Mouse (Mus musculus) intestine, embryonic 16.5 days (tissue): ENCODE results near the gene Katnb1. TPM values are rescaled to one million over a fixed set of nuclear protein-coding genes. Genes with fewer than 3 reads are reported as not detected.

Experiments used
- ATAC-seq: fragments of 200-750 bp; cut with Nextera tagmentation; 2 replicates; pipeline ENCODE4 v1.8.0; 2017; ENCODE audit warnings: moderate TSS enrichment, moderate library complexity
- H3K27ac ChIP-seq: fragments of 300-500 bp; sonication (generic); 2 replicates; pipeline ENCODE4 v1.5.1; 2014; ENCODE audit warnings: mild to moderate bottlenecking, low read length
- H3K27me3 ChIP-seq: fragments of 300-500 bp; sonication (generic); replicated peaks from 2 replicates; pipeline ENCODE4 v1.6.1; 2014; ENCODE audit warnings: low read length, control low read depth, mixed read lengths; ENCODE audit not compliant: control insufficient read depth, insufficient read depth
- H3K36me3 ChIP-seq: fragments of 300-500 bp; sonication (generic); 2 replicates; pipeline ENCODE4 v1.6.1; 2014; ENCODE audit warnings: low read length, control low read depth; ENCODE audit not compliant: control insufficient read depth, insufficient read depth
- H3K4me1 ChIP-seq: fragments of 300-500 bp; sonication (generic); 2 replicates; pipeline ENCODE4 v1.6.1; 2014; ENCODE audit warnings: low read length, control low read depth, mixed read lengths; ENCODE audit not compliant: control insufficient read depth, insufficient read depth
- H3K4me2 ChIP-seq: fragments of 300-500 bp; sonication (generic); 2 replicates; pipeline ENCODE4 v1.6.1; 2014; ENCODE audit warnings: low read depth, low read length, control low read depth
- H3K4me3 ChIP-seq: fragments of 300-500 bp; sonication (generic); 2 replicates; pipeline ENCODE4 v1.5.1; 2014; ENCODE audit warnings: mild to moderate bottlenecking, low read length
- H3K9ac ChIP-seq: fragments of 300-500 bp; sonication (generic); 2 replicates; pipeline ENCODE4 v1.6.1; 2014; ENCODE audit warnings: low read depth, low read length
- H3K9me3 ChIP-seq: fragments of 300-500 bp; sonication (generic); 2 replicates; pipeline ENCODE4 v1.6.1; 2016; ENCODE audit warnings: low read length, control low read depth; ENCODE audit not compliant: control insufficient read depth
- WGBS: fragments of 180-500 bp; shearing (Covaris S2); extraction: QIAGEN DNeasy Blood & Tissue Kit; methylation state at CpG from one replicate; pipeline ENCODE4 v1.1.7; 2014; 5-methylcytosine and 5-hydroxymethylcytosine counted together
- polyA plus RNA-seq: library from polyadenylated mRNA; unstranded; fragments of >200 nt; fragmentation: Nextera tagmentation; extraction: Ambion mirVana; gene quantifications from 2 replicates; pipeline ENCODE4 v1.2.1, GENCODE M21; 2015

Gene Katnb1
- polyA plus RNA-seq, 1 experiment from 2014 or later: 16.7 TPM

GRCm38 (mm10) chr8:95135242-95135641, 54.3 kb downstream of the Katnb1 start:
- no peaks in the 10 kb centered on the region for H3K9me3 ChIP-seq
- no peak overlapping the region for H3K4me3 ChIP-seq
- no peaks in the 10 kb centered on the region for H3K36me3 ChIP-seq
- ATAC-seq: no peak
- H3K9ac ChIP-seq: no peak overlapping the region
- no peak overlapping the region for H3K4me2 ChIP-seq
- H3K27ac ChIP-seq: no peak overlapping the region
- H3K4me1 ChIP-seq: peaks cover 30% of the 10 kb centered on the region
- 53% methylated on average over 3 of the region's 3 CpGs for WGBS
- no peaks in the 10 kb centered on the region for H3K27me3 ChIP-seq

- Histone ChIP-seq H3K27ac (no peak overlapping the region), H3K36me3 (no peaks in the 10 kb centered on the region), H3K9me3 (no peaks in the 10 kb centered on the region), H3K9ac (no peak overlapping the region), H3K4me1 (peaks cover 39% of the 10 kb centered on the region), H3K4me2 (no peak overlapping the region), H3K27me3 (no peaks in the 10 kb centered on the region), H3K4me3 (no peak overlapping the region)
- WGBS: 78% methylated on average over 3 of the region's 3 CpGs
- no peak for ATAC-seq
These were observed 55.2 kb downstream of the Katnb1 start for GRCm38 (mm10) chr8:95136218-95136617.

GRCm38 (mm10) chr8:95137201-95137600, 56.2 kb downstream of the Katnb1 start:
- H3K9ac ChIP-seq: 0 out of 2 replicates have a peak overlapping the region, but pooled peaks have one; percentile 11
- no peak; the same call in 1 of the 2 replicates for ATAC-seq
- H3K4me1 ChIP-seq: peaks cover 43% of the 10 kb centered on the region
- no peak overlapping the region for H3K27ac ChIP-seq
- no peaks in the 10 kb centered on the region for H3K36me3 ChIP-seq
- no peaks in the 10 kb centered on the region for H3K9me3 ChIP-seq
- H3K27me3 ChIP-seq: no peaks in the 10 kb centered on the region
- peak overlapping the region; percentile 40; the same call in 1 of the 2 replicates for H3K4me3 ChIP-seq
- WGBS: 47% methylated on average over 12 of the region's 12 CpGs
- H3K4me2 ChIP-seq: peak overlapping the region; percentile 57

DNA sequence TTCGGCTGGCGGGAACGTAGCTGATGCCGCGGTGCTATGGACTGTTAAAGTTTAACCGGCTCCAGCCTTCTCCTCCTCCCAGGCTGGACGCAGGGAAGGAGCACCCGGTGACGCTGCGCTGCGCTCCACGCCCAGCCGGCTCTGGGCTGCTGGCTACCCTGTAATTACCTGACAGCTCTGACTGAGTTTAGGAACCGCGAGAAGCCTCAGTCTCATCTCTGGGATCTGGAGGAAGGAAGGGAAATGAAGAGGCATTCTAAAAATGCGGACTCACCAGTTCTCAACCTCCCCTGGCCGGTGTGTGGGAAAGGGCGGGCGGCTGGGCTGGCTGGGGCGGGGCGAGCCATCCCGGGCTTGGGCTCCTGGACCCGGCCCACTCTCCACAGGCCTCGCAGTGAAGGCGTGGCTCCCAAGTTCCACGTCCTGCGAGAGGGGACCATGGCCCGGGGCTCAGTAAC, 56.7 kb downstream of the Katnb1 start:
- no peaks in the 10 kb centered on the region for H3K27me3 ChIP-seq
- peak overlapping the region; percentile 43 for H3K9ac ChIP-seq
- peak; percentile 77 for ATAC-seq
- WGBS: 3% methylated on average over 28 of the region's 28 CpGs
- peak overlapping the region; percentile 40 for H3K4me3 ChIP-seq
- H3K4me2 ChIP-seq: peak overlapping the region; percentile 57
- no peaks in the 10 kb centered on the region for H3K9me3 ChIP-seq
- peaks cover 46% of the 10 kb centered on the region for H3K4me1 ChIP-seq
- H3K27ac ChIP-seq: peak overlapping the region; percentile 39; the same call in 1 of the 2 replicates
- H3K36me3 ChIP-seq: no peaks in the 10 kb centered on the region

DNA sequence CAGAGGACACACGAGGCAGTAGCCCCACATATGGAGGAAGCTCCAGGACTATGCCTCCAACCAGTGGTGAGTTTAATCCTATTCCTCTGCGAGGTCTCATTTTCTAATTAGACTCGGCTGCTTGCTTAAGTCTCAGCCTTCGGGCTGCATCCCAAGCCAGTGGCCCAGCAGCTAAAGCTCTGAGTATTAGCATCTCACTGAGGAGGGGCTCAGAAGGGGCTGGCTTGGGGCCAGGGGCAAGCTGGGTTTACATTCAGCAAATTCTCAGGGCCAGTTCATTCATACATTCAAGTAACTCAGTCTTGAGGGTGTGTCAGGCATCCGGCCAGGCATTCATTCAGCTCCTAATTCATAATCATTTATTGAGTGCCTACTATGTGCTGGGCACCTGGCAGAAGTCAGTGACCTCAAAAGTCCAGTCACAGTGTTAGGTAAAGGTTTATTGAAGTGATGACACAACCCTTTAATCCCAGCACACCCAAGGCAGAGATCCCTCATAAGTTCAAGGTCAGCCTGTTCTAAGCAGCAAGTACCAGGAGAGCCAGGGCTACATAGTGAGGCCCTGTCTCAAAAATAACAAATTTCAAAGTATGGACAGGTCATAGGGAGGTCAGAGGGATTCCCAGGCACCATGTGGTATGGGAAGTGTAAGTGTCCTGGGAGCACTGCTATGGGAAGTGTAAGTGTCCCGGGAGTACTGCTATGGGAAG, 57.5 kb downstream of the Katnb1 start:
- peak overlapping the region; percentile 57 for H3K4me2 ChIP-seq
- H3K9ac ChIP-seq: peak overlapping the region; percentile 43; the same call in 1 of the 2 replicates
- no peaks in the 10 kb centered on the region for H3K36me3 ChIP-seq
- no peaks in the 10 kb centered on the region for H3K9me3 ChIP-seq
- H3K27ac ChIP-seq: peak overlapping the region; percentile 39; the same call in 1 of the 2 replicates
- peaks cover 54% of the 10 kb centered on the region for H3K4me1 ChIP-seq
- no peak; the same call in none of the 2 replicates for ATAC-seq
- 25% methylated on average over 6 of the region's 6 CpGs for WGBS
- H3K27me3 ChIP-seq: no peaks in the 10 kb centered on the region
- H3K4me3 ChIP-seq: peak overlapping the region; percentile 40

DNA sequence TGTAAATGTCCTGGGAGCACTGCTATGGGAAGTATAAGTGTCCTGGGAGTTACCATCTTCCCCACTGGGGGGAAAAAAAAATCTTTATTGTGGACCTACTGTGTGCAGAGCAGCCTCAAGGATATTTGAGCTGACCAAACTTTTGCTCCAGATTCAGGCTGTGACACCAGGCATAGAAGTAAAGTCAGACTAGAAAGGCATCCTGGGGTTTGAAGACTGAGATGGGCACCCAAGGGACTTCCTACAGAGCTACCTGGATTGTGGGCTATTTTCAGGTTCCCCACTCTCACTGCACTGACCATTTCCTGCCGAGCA, 58.0 kb downstream of the Katnb1 start:
- no peak overlapping the region for H3K4me3 ChIP-seq
- H3K36me3 ChIP-seq: no peaks in the 10 kb centered on the region
- no peak overlapping the region for H3K9ac ChIP-seq
- peaks cover 59% of the 10 kb centered on the region for H3K4me1 ChIP-seq
- WGBS: 12% methylated on average over 1 of the region's 1 CpGs
- H3K9me3 ChIP-seq: no peaks in the 10 kb centered on the region
- H3K4me2 ChIP-seq: no peak overlapping the region
- H3K27ac ChIP-seq: no peak overlapping the region
- H3K27me3 ChIP-seq: no peaks in the 10 kb centered on the region
- ATAC-seq: no peak

- Histone ChIP-seq H3K4me1 (peaks cover 67% of the 10 kb centered on the region), H3K9me3 (no peaks in the 10 kb centered on the region), H3K4me2 (peak overlapping the region; percentile 4; the same call in 1 of the 2 replicates), H3K9ac (peak overlapping the region; percentile 34; the same call in 1 of the 2 replicates), H3K36me3 (no peaks in the 10 kb centered on the region), H3K27me3 (no peaks in the 10 kb centered on the region), H3K4me3 (no peak overlapping the region), H3K27ac (no peak overlapping the region)
- 66% methylated on average over 5 of the region's 5 CpGs for WGBS
- no peak for ATAC-seq
These were observed 59.6 kb downstream of the Katnb1 start for GRCm38 (mm10) chr8:95140555-95140954.

DNA sequence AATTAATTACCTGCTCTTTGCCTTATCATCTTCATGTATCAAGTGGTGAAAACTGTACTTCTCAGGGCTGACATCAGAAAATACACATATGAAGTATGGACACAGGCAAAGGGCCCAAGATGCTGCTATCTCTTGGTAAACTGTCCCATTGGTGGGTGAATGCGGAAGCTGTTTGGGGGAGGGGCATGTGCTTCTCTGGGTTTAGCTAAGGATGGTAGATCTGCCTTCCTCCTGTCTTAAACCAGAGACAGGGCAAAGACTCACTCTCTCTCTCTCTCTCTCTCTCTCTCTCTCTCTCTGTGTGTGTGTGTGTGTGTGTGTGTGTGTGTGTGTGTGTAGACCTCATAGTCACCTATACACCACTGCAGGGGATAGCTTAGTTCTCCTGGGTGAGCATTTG, 60.0 kb downstream of the Katnb1 start:
- H3K27me3 ChIP-seq: no peaks in the 10 kb centered on the region
- H3K27ac ChIP-seq: no peak overlapping the region
- peak overlapping the region; percentile 92 for H3K4me2 ChIP-seq
- H3K4me1 ChIP-seq: peaks cover 70% of the 10 kb centered on the region
- peak overlapping the region; percentile 3; the same call in 1 of the 2 replicates for H3K4me3 ChIP-seq
- H3K9me3 ChIP-seq: no peaks in the 10 kb centered on the region
- peak overlapping the region; percentile 87; the same call in 1 of the 2 replicates for H3K9ac ChIP-seq
- 65% methylated on average over 1 of the region's 1 CpGs for WGBS
- H3K36me3 ChIP-seq: no peaks in the 10 kb centered on the region
- ATAC-seq: no peak

GRCm38 (mm10) chr8:95141469-95142074, 60.6 kb downstream of the Katnb1 start:
- H3K27me3 ChIP-seq: no peaks in the 10 kb centered on the region
- H3K36me3 ChIP-seq: no peaks in the 10 kb centered on the region
- H3K9ac ChIP-seq: peak overlapping the region; percentile 87
- under 1% methylated on average over 6 of the region's 6 CpGs for WGBS
- 0 out of 2 replicates have a peak, but pooled peaks have one; percentile 0 for ATAC-seq
- peaks cover 75% of the 10 kb centered on the region for H3K4me1 ChIP-seq
- peak overlapping the region; percentile 90 for H3K27ac ChIP-seq
- H3K9me3 ChIP-seq: no peaks in the 10 kb centered on the region
- peak overlapping the region; percentile 77 for H3K4me3 ChIP-seq
- H3K4me2 ChIP-seq: peak overlapping the region; percentile 92
